Mouse (Mus musculus) lung, postnatal 0 days (tissue): ENCODE results near the gene Oas2.

Source experiments
- CTCF ChIP-seq: IDR thresholded peaks from 2 replicates; pipeline ENCODE4 v1.5.1; 2016; ENCODE audit warnings: antibody characterized with exemption, mild to moderate bottlenecking
- EP300 ChIP-seq: IDR thresholded peaks from 2 replicates; pipeline ENCODE4 v1.6.1; 2016; ENCODE audit warnings: antibody characterized with exemption, mild to moderate bottlenecking, control low read depth

- TF ChIP-seq EP300 (no peak), CTCF (no peak)
These were observed 64.0 kb downstream of the Oas2 start for GRCm38 (mm10) chr5:120685678-120686077.
